Mouse (Mus musculus): ENCODE measurements at regions not wholly inside any gene's neighbourhood (a gene's known extent, or its start where the extent isn't known, plus 50 kb on each side); places are given as distances from the start of the nearest gene placed in this dataset.

DNA sequence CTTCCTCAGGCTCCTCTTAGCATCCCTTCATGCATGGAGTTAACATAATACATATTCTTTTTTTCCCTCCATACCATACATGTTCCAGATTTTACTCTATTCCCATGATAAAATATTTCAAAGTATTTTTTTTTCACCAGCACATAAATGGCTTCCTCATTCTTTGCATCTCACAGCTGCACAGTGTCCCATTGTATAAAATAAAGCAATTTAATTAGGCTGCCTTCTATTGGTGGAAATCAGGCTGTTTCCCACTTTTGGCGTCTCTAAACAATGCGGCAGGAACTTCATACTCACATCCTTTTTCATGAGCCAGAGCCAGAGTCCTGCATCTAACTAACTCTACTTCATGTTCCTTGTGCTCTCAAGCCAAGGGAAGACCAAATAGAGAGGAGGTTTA is 54.9 kb upstream of the Akap13 start:
- ATAC-seq, result no peak

DNA sequence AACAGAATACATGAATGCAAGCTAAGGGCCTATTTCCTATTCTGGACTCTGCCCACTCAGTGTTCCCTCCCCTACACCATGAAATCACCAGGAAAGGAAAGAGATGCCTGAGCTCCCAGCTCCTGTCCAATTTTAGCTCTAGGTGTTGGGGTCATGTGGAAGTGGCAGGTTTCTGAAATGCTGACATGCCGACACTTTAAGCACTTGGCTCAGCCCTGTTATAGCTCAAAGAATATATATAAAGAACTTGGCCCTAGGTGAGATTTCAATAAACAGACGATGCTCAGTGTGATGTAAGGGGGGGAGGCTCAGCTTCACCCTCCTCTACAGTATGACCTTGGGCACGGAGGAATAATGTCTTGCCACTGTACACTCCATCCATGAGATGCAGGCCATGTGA is 50.4 kb upstream of the Akap13 start:
- ATAC-seq, result no peak

Measured in inflammation-experienced regulatory T-cells, adult 6 months (primary cell).